Mouse (Mus musculus) thymus, adult 18-20 months (tissue): ENCODE results near the gene Apaf1.

Experiments
- DNase-seq, 2 experiments: peaks; one replicate each; pipeline ENCODE4 v3.0.0; 2022; ENCODE audit warnings: mixed read lengths in 2 of 2

Gene Apaf1

DNA sequence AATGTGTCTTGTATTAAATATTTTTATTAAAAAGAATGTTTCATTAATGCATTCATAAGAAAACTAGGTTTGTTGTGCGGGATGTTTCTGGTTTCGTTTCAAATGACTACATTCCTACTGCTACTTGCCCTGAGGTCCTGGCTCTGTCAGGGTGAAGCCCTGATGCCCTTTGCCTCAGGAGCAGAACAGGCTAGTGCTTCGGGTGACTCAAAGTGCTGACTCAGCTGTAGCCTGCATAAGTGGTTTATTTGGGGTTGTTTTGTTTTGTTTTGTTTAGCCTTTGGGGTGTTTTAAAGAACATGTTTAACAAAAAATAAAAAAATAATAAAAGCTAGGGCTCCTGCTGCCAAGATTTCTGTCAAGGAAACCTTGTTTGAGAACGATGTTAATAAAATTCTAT lies 112.0 kb downstream of the Apaf1 start:
- DNase-seq: no peak

DNA sequence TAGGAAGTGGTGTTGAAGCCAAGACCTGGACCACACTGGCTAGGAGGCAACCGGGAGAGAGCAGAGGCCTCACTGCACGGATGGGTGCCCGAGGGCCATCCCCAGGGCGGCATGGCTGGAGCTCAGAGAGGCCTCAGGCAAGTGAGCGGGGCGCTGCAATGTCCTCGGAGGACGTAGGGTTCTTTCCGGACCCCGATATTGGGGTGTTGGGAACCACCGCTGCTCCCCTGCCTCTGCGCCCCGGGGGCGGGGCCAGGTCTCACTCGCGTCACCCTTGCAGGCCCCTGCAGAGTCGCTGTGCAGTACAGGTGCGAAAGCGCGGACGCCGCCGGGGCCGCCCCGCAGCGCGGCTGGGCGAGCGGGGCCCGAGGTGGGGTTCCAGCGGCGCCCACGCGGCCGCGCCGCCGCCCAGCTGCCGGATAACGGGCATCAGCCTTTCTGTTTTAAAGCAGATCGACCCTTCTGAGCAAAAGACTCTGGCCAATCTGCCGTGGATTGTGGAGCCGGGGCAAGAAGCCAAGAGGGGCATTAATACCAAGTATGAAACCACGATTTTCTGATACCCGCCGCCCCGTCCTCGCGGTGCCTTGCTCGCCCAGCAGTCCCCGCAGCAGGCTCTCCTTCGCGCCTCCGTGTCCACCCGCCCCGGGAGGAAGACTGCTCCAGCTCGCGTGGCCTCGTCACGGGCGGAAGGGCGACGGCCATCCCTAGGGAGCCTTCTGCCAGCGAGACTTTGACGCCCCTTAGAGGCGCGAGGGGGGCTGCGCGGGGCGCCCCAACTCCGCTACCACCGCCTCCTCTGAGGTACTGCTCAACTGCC lies 113.0 kb downstream of the Apaf1 start:
- peak in 1 of 2 experiments; percentile 12 for DNase-seq

DNA sequence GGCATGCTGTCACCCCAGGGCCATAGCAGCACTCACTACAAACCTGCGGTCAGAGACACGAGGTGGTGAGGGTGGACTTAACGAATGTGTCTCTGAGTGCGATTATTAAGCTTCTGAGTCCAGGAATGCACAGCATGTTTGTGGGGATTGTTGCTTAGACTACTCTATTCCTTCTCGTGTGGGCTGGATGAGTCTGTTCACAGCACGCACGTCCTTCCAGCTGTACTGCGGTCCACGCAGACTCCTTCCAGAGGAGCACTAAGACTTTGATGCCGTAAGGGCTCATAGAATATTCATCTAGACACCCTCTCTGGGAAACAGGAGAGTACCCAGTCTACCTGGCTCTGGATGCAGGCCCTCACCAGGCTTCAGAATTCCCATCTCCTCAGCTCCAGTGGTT lies 114.3 kb downstream of the Apaf1 start:
- DNase-seq: no peak

DNA sequence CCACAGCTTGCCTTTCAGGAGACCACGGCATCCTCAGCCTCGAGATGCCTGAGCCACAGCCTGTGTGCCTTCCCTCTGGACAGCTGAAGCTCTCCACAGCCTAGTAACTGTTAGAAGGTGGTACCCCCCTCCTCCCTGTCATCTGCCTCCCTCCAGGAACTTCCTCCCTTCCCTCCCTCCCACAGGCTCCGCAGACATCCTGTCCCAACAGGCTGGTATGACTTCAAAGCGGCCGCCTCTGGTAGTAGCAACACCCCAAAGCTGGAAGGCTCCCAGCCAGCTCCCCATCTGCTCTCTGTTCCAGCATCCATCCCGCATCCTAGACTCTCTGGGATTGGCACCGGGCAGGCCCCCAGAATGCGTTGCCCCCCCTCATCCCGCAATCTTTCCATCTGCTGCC lies 115.7 kb downstream of the Apaf1 start:
- no peak for DNase-seq

DNA sequence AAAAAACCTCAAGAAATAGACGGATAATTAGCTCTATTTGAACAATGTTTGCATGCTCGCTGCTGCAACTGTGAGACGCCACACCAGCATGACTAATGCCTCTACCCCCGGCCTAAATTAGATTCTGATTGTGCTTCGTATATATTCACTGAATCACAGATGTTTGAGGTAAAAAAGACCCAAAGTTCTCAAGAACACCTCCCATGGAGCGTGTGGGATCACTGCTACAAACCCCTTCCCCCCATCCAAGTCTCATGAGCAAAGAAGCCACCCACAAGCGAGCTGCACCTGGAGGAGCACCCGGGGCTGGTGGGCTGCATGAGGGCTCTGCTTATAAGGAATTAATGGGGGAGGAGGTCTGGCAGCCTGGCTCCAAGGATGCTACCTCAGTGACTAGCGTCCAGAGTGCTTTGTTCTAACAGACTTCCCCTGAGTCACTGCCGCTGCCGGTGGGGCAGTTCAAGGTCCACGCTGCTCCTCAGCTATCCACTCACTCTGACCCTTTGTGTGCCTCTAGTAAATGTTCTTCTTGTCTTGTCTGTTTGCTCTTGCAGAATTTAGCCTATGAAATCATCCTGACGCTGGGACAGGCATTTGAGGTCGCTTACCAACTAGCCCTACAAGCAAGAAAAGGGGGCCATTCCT lies 116.8 kb downstream of the Apaf1 start:
- no peak for DNase-seq

DNA sequence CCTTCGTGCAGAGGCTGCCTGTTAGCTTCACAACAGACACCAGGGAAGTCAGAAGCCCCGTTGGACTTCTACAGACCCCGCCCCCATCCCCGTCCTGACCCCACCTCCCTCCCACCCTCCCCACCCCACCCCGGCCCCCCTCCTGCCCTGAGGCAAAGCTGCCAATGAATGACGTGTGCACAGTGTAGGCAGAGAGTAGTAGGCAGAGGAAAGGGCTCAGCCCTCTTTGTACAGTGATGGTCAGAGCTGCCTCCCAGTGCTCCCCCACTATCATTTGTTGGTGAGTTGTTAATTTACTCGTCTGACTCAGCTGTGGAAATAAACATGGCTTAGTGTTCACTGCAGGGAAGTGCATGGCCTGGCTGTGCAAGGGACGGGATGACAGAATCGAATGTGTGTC lies 118.1 kb downstream of the Apaf1 start:
- DNase-seq: no peak

DNA sequence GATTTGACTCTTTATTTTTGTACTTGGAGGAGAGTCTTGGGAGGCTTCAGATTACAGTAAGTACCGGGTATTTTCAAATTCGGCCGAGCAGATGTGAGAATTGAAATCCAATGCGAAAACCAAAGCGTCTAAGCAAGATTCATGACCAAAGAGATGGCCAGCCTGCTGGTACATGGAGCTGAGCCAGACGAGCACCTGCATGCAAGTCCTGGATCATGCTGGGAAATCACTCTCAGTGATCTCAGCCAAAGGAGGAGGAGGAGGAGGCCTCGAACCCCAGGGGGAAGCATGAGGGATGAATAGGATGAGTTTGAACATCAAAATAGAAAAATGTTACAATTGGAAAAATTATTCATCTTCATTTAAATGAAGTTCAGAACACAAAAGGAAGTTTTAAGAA lies 122.2 kb downstream of the Apaf1 start:
- DNase-seq: no peak

DNA sequence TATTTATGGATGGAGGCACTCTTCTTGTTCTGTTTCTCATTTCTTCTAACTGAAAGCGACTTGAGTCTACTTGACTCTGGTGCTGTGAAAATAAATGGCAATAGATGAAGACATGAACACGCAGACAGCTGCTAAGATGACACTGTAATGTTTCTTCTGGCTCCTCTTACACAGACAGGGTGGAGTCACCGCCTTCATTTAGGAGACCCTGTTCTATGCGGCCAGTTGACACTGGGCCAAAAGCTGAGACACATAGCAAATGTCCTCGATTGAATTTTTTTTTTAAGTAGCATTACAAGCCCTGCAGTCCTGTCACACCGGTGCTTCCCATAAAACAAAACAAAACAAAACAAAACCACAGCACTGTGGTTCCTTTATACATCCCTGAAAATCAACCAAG lies 128.7 kb downstream of the Apaf1 start:
- no peak for DNase-seq

DNA sequence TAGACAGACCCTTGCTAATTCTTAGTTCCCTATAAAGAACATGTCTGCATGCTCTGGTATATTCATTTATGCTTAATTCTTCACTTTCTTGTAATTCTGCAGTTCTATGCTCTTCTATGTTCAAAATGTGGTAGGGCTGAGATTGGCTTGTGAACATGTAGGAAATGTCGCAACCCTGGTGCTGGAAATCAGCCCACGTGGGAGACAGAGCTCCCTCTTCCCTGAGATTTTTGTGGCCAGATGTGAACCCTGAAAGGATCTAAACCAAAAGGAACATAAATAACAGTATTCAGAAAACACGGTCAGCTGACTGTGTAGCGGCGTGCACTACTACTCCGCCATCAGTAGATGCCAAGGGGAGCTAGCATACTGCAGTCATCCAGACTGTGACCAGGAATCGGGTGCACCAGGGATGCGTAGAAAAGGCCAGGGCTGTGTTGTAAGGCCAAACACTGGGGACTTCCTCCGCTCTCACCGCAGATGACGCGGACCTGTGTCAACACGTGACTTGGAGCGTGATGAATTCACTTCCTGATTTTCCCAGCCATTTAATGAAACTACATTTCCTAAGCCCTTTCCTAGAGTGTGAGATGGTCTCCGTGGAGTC lies 129.4 kb downstream of the Apaf1 start:
- DNase-seq: no peak

DNA sequence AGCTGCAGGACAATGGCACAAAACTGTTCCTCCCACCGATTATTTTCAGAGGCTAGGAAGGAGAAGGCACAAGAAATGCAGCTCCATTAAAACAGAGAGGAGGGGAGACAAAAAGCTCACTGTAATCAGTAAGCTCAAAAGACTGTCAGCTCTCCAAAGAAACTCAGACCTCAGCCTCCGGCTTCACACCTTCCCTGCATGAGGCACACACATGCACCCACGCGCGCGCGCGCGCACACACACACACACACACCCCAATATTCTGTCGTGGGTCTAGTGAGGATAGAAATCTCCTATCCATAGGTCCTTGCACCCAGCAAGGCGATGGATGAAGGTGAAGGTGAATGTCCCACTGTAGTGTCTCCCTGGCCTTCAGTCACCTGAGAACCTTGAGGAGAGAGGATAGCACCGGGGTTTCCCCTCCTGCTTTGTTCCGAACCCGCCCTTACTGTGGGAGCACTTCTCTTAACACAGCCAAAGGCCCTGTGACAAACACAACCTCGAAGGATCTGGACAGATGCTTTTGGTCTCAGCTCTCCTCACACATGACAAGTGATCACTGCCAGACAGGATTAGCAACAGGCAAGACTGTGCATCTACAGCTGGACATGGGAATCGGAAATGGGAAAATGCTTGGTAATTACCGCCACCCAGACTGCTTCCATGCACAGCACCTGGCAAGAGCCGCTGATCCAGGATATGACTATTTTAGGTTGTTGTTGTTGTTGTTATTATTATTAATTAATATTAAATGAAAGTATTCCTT lies 134.8 kb downstream of the Apaf1 start:
- no peak for DNase-seq

DNA sequence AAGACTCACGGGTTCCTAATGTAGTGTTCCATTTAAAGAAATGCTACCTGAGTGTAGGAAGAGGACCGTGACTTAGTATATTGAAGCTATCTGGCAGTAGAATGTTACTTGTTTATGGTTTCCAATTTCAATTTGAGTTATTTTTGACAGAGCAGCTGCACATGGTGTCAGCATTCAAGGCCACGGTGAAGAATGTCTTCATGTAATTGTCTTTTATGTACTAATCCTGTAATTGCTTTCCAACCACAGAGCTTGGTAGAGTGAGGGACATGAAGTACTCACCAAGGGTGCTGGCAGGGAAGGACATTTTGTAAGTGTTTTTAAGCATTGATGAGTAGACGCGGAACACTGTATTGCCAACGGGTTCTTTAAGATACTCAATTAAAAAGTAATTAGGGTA lies 135.5 kb downstream of the Apaf1 start:
- no peak for DNase-seq

DNA sequence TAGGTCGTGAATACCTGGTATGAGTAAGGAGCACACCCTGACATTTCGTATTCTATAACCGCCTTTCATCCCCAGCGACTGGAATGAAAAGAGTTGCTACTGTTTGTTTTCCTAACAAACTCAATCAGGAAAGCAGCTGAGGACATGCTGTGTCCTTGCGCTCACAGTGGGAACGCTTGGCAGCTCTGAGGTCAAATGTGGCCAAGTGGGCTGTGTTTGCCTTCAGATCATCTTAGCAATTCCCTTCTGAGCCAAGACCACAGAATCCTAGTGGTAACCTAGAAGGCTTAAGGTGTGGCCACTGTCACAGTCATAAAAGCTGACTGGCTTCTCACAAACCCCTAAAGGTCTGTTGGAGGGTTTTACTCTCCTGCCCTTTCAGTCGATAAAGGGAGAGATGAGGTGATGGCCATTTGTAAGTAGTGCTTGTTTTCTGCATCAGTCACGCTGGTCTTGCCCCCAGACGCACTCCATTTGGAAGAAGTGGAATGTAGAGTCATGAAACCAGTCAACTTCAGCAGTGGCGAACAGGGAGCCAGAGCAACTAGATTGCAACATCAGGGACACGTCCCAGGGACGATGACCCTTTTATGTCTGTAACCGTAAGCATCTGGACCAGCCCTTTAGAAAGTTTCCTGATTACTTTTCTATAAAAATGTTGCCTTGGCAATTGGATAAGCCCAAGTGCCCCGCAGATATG lies 140.4 kb downstream of the Apaf1 start:
- DNase-seq: no peak

DNA sequence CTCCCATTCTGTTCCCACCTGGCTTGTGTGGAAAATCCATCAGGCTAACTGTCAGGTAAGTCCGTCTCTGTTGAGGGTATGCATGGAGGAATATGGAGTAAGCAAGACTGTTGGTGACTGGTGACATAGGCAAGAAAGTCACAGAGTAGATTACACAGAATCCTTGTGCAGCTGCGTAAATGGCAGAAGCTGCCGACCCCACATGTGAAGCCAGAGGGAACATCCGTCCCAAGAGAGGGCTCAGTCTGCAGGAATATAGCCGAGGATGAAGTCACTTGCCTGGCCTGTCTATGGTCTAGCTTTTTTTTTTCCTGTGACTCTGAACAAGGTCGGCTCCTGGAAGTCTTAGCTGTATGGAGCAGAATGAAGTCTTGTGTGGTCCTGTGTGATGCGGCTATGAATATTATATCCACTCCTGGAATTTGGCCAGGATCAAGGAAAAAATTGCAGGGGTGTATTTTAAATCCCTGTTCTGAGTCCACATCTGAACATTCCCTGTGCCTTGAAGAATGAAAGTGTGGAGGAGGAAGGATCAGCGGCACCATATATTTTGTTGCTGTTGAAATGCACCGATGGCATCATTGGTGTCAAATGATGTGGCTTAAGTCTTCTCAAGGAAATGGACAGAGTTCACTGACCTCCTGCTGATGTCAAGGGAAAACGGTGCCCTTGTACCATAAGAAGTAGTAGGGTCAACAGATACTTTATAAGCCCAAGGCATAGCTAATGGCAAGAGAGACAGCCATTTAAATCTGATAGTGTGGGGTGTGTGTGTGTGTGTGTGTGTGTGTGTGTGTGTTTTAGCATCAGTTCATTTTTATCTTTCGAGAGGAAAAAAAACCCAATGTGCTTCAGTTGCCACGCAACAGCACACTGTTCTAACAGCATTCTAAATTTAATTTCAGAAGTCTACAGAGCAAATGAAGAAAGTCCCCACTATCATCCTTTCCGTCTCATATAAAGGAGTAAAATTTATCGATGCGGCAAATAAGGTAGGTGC lies 141.7 kb downstream of the Apaf1 start:
- no peak for DNase-seq
